Mouse (Mus musculus): Measurements from ENCODE around the gene Peli2. TPM values are rescaled to one million over a fixed set of nuclear protein-coding genes. Genes with fewer than 3 reads are reported as not detected.
A peak's percentile ranks its signal among the peaks of the same experiment; 100 is the strongest.

Peli2 gene
- polyA plus RNA-seq, 1 experiment from 2014 or later, result 3.5 TPM

- ATAC-seq, result no peak
- Histone ChIP-seq H3K36me3 (ENCODE audit: control insufficient read depth, insufficient read depth, low read length) (no peaks in the 10 kb centered on the region), H3K9ac (ENCODE audit: low read depth, low read length) (no peak overlapping the region), H3K9me3 (ENCODE audit: control insufficient read depth, low read length) (no peaks in the 10 kb centered on the region), H3K4me3 (ENCODE audit: low read length) (no peak overlapping the region), H3K27ac (ENCODE audit: low read length) (no peak overlapping the region), H3K27me3 (replicated peaks; ENCODE audit: control insufficient read depth, insufficient read depth, low read length) (no peaks in the 10 kb centered on the region), H3K4me1 (ENCODE audit: control insufficient read depth, insufficient read depth, low read length) (peaks cover 12% of the 10 kb centered on the region; the same call in 1 of the 2 replicates), H3K4me2 (ENCODE audit: low read depth, low read length) (no peak overlapping the region)
- WGBS, result 81% methylated on average over 9 of the region's 9 CpGs
Measured at GRCm38 (mm10) chr14:48187100-48187499, 66.5 kb downstream of the Peli2 start.

DNA sequence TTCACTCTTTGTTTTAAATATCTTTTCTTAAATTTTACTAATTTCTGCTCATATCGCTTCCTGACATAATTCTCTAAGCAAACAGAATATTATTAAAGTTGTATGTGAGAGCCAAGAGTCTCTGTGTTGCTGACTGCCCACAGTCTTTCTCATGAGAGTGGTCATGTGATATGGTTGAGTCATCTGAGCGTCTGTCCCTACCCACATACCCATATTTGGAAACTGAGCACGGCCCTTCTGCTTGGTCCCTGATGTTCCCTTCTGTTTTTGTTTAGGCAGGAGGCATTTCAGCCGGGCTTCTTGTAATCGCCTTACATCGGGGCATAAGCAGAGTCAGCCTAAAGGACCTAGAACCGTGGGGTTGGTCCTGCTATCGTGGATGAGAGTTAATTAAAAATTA, 68.7 kb downstream of the Peli2 start:
- no peaks in the 10 kb centered on the region for H3K27me3 ChIP-seq (replicated peaks; ENCODE audit: control insufficient read depth, insufficient read depth, low read length)
- H3K4me2 ChIP-seq (ENCODE audit: low read depth, low read length), result no peak overlapping the region
- H3K9me3 ChIP-seq (ENCODE audit: control insufficient read depth, low read length), result no peaks in the 10 kb centered on the region
- no peak overlapping the region for H3K4me3 ChIP-seq (ENCODE audit: low read length)
- H3K36me3 ChIP-seq (ENCODE audit: control insufficient read depth, insufficient read depth, low read length), result no peaks in the 10 kb centered on the region
- peaks cover 12% of the 10 kb centered on the region; the same call in 1 of the 2 replicates for H3K4me1 ChIP-seq (ENCODE audit: control insufficient read depth, insufficient read depth, low read length)
- H3K27ac ChIP-seq (ENCODE audit: low read length), result no peak overlapping the region
- ATAC-seq, result no peak
- H3K9ac ChIP-seq (ENCODE audit: low read depth, low read length), result no peak overlapping the region
- 63% methylated on average over 8 of the region's 8 CpGs for WGBS

- 90% methylated on average over 5 of the region's 5 CpGs for WGBS
- Histone ChIP-seq H3K4me2 (ENCODE audit: low read depth, low read length) (no peak overlapping the region), H3K4me1 (ENCODE audit: control insufficient read depth, insufficient read depth, low read length) (peaks cover 12% of the 10 kb centered on the region; the same call in 1 of the 2 replicates), H3K36me3 (ENCODE audit: control insufficient read depth, insufficient read depth, low read length) (no peaks in the 10 kb centered on the region), H3K4me3 (ENCODE audit: low read length) (no peak overlapping the region), H3K27ac (ENCODE audit: low read length) (no peak overlapping the region), H3K27me3 (replicated peaks; ENCODE audit: control insufficient read depth, insufficient read depth, low read length) (no peaks in the 10 kb centered on the region), H3K9ac (ENCODE audit: low read depth, low read length) (no peak overlapping the region), H3K9me3 (ENCODE audit: control insufficient read depth, low read length) (no peaks in the 10 kb centered on the region)
- no peak for ATAC-seq
Measured at GRCm38 (mm10) chr14:48190946-48191345, 70.3 kb downstream of the Peli2 start.

DNA sequence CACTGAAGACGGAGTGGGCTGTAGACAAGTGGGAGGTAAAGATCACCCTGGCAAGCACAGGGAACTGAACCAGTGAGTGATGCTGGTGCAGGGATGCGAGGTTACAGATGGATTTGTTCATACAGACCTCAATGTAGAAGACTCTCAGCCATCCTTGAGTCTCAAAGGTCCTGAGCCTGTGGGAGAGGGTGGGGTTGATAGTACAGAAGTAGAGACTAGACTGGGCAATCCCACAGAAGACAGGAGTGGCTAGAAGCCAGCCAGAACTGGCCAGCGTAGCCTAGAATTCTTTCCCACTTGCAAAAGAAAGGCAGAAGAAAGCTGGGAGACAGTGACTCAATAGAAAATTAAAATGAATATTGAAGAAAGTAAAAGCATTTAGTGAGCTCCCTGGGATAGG, 71.3 kb downstream of the Peli2 start:
- WGBS, result 90% methylated on average over 3 of the region's 3 CpGs
- no peaks in the 10 kb centered on the region for H3K27me3 ChIP-seq (replicated peaks; ENCODE audit: control insufficient read depth, insufficient read depth, low read length)
- H3K27ac ChIP-seq (ENCODE audit: low read length), result no peak overlapping the region
- no peaks in the 10 kb centered on the region for H3K36me3 ChIP-seq (ENCODE audit: control insufficient read depth, insufficient read depth, low read length)
- no peaks in the 10 kb centered on the region for H3K9me3 ChIP-seq (ENCODE audit: control insufficient read depth, low read length)
- ATAC-seq, result no peak
- no peak overlapping the region for H3K4me3 ChIP-seq (ENCODE audit: low read length)
- no peak overlapping the region for H3K4me2 ChIP-seq (ENCODE audit: low read depth, low read length)
- H3K9ac ChIP-seq (ENCODE audit: low read depth, low read length), result no peak overlapping the region
- H3K4me1 ChIP-seq (ENCODE audit: control insufficient read depth, insufficient read depth, low read length), result peaks cover 14% of the 10 kb centered on the region; the same call in 1 of the 2 replicates

DNA sequence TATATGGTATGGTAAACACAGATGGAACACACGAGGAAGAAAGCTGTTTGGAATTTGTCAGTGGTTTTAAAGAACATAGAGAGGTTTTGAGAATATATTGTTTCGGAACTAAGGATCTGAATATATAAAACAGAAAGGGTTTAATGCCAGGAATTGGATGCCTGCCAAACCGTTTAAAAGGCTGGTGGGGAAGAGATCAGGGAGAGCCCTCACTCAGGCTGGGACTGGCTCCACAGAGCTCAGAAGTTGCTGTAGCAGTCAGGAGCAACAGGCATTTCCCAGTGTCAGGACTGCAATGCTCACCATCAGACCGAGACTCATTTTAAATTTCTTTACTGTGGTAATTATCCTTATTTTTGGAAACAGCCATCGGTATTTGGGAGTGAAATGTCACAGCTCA, 76.2 kb downstream of the Peli2 start:
- 45% methylated on average over 5 of the region's 5 CpGs for WGBS

GRCm38 (mm10) chr14:48197287-48197686, 76.7 kb downstream of the Peli2 start:
- Histone ChIP-seq H3K27ac (ENCODE audit: low read length) (no peak overlapping the region), H3K36me3 (ENCODE audit: control insufficient read depth, insufficient read depth, low read length) (no peaks in the 10 kb centered on the region), H3K9ac (ENCODE audit: low read depth, low read length) (no peak overlapping the region), H3K27me3 (replicated peaks; ENCODE audit: control insufficient read depth, insufficient read depth, low read length) (no peaks in the 10 kb centered on the region), H3K4me2 (ENCODE audit: low read depth, low read length) (no peak overlapping the region), H3K4me1 (ENCODE audit: control insufficient read depth, insufficient read depth, low read length) (peaks cover 19% of the 10 kb centered on the region), H3K4me3 (ENCODE audit: low read length) (no peak overlapping the region), H3K9me3 (ENCODE audit: control insufficient read depth, low read length) (no peaks in the 10 kb centered on the region)
- ATAC-seq, result no peak; the same call in 1 of the 2 replicates
- WGBS, result 80% methylated on average over 7 of the region's 7 CpGs

More for the DNA sequence above, 76.2 kb downstream of the Peli2 start:
- no peak overlapping the region for H3K4me2 ChIP-seq (ENCODE audit: low read depth, low read length)
- no peak for ATAC-seq
- H3K9ac ChIP-seq (ENCODE audit: low read depth, low read length), result no peak overlapping the region
- no peak overlapping the region for H3K27ac ChIP-seq (ENCODE audit: low read length)
- H3K4me3 ChIP-seq (ENCODE audit: low read length), result no peak overlapping the region
- H3K4me1 ChIP-seq (ENCODE audit: control insufficient read depth, insufficient read depth, low read length), result peaks cover 22% of the 10 kb centered on the region
- H3K27me3 ChIP-seq (replicated peaks; ENCODE audit: control insufficient read depth, insufficient read depth, low read length), result no peaks in the 10 kb centered on the region
- no peaks in the 10 kb centered on the region for H3K9me3 ChIP-seq (ENCODE audit: control insufficient read depth, low read length)
- no peaks in the 10 kb centered on the region for H3K36me3 ChIP-seq (ENCODE audit: control insufficient read depth, insufficient read depth, low read length)

- ATAC-seq, result 0 out of 2 replicates have a peak, but pooled peaks have one; percentile 40
- H3K36me3 ChIP-seq (ENCODE audit: control insufficient read depth, insufficient read depth, low read length), result no peaks in the 10 kb centered on the region
- no peak overlapping the region for H3K4me3 ChIP-seq (ENCODE audit: low read length)
- H3K4me2 ChIP-seq (ENCODE audit: low read depth, low read length), result no peak overlapping the region
- H3K4me1 ChIP-seq (ENCODE audit: control insufficient read depth, insufficient read depth, low read length), result peaks cover 19% of the 10 kb centered on the region
- no peaks in the 10 kb centered on the region for H3K27me3 ChIP-seq (replicated peaks; ENCODE audit: control insufficient read depth, insufficient read depth, low read length)
- H3K9ac ChIP-seq (ENCODE audit: low read depth, low read length), result no peak overlapping the region
- no peak overlapping the region for H3K27ac ChIP-seq (ENCODE audit: low read length)
- H3K9me3 ChIP-seq (ENCODE audit: control insufficient read depth, low read length), result no peaks in the 10 kb centered on the region
- 45% methylated on average over 8 of the region's 8 CpGs for WGBS
Measured at GRCm38 (mm10) chr14:48198190-48198954, 77.7 kb downstream of the Peli2 start.

DNA sequence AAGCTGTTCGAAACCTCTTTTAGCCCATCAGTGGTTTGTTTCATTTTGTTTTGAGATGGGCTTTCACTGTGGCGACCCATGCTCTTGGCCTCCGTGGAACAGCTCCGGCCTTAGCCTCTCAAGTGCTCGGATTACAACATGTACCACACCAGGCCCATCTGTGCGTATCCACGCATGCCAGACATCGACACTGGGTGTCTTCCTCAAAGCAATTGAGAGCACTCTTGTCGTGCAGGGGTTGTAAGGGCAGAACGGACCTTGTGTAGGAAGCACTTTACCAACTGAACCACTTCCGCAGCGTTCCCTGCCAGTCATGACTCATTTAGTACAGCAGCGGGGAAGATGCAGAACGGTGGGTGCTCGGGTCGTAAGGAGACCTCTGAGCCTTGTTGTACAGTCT, 78.3 kb downstream of the Peli2 start:
- Histone ChIP-seq H3K9ac (ENCODE audit: low read depth, low read length) (no peak overlapping the region), H3K4me3 (ENCODE audit: low read length) (no peak overlapping the region), H3K36me3 (ENCODE audit: control insufficient read depth, insufficient read depth, low read length) (no peaks in the 10 kb centered on the region), H3K9me3 (ENCODE audit: control insufficient read depth, low read length) (no peaks in the 10 kb centered on the region), H3K4me2 (ENCODE audit: low read depth, low read length) (no peak overlapping the region), H3K4me1 (ENCODE audit: control insufficient read depth, insufficient read depth, low read length) (peaks cover 19% of the 10 kb centered on the region), H3K27ac (ENCODE audit: low read length) (no peak overlapping the region), H3K27me3 (replicated peaks; ENCODE audit: control insufficient read depth, insufficient read depth, low read length) (no peaks in the 10 kb centered on the region)
- WGBS, result 65% methylated on average over 16 of the region's 16 CpGs
- ATAC-seq, result no peak

GRCm38 (mm10) chr14:48199506-48199905, 78.9 kb downstream of the Peli2 start:
- WGBS, result 85% methylated on average over 4 of the region's 4 CpGs
- no peaks in the 10 kb centered on the region for H3K36me3 ChIP-seq (ENCODE audit: control insufficient read depth, insufficient read depth, low read length)
- no peak for ATAC-seq

More at GRCm38 (mm10) chr14:48199506-48199905, 78.9 kb downstream of the Peli2 start:
- Histone ChIP-seq H3K4me2 (ENCODE audit: low read depth, low read length) (no peak overlapping the region), H3K9ac (ENCODE audit: low read depth, low read length) (no peak overlapping the region), H3K27ac (ENCODE audit: low read length) (no peak overlapping the region), H3K27me3 (replicated peaks; ENCODE audit: control insufficient read depth, insufficient read depth, low read length) (no peaks in the 10 kb centered on the region), H3K9me3 (ENCODE audit: control insufficient read depth, low read length) (no peaks in the 10 kb centered on the region), H3K4me1 (ENCODE audit: control insufficient read depth, insufficient read depth, low read length) (peaks cover 19% of the 10 kb centered on the region), H3K4me3 (ENCODE audit: low read length) (no peak overlapping the region)

All from intestine, embryonic 16.5 days (tissue).